8 mouse cellular contexts compared by ENCODE assay signal in the genomic region with DNA sequence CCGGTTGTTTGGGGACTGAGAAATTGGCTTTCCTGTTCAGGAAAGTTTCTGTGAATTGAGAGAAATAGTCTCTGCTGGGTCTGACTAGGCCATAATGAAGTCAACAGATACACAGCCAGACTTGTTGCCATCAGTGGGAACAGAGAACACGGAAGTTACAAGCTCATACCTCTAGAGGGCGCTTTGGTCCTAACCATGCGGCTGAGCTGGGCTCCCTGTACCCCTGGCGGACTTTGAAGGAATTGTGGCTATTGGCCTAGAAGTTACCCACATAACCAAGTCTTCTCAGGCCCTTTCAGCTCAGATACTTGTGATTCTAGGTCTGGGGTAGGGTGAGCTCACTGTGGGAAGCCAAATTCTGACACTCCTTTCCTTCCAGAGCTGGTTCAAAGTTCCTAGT. TPM values are rescaled to one million over a fixed set of nuclear protein-coding genes. Genes with fewer than 3 reads are reported as not detected.
DNase-seq lines count a peak whose midpoint lies in the region; ATAC-seq and TF ChIP-seq lines count a peak whose summit lies in the region.

No protein-coding gene starts in this region.

- no peak overlapping the region for H3K4me3 ChIP-seq in midbrain, embryonic 10.5 days
- H3K4me3 ChIP-seq in midbrain, embryonic 16.5 days (ENCODE audit: low read depth, low read length): no peak overlapping the region
- no peak overlapping the region for H3K4me3 ChIP-seq in bone marrow, adult 2 months (replicated peaks; ENCODE audit: control insufficient read depth, low read depth, low read length)
- H3K4me3 ChIP-seq in embryonic fibroblast, embryonic 13.5 days (ENCODE audit: insufficient read depth, low read length): no peak overlapping the region
- no peak overlapping the region for H3K4me3 ChIP-seq in hindbrain, postnatal 0 days (ENCODE audit: low read length)

- no peaks in the 10 kb centered on the region for H3K9me3 ChIP-seq in midbrain, embryonic 10.5 days (replicated peaks)
- no peaks in the 10 kb centered on the region for H3K9me3 ChIP-seq in midbrain, embryonic 16.5 days (replicated peaks; ENCODE audit: control insufficient read depth, low read length, poor library complexity, severe bottlenecking)
- H3K9me3 ChIP-seq in hindbrain, postnatal 0 days (ENCODE audit: low read length): no peaks in the 10 kb centered on the region

- no peaks in the 10 kb centered on the region for H3K36me3 ChIP-seq in midbrain, embryonic 10.5 days
- no peaks in the 10 kb centered on the region for H3K36me3 ChIP-seq in midbrain, embryonic 16.5 days (ENCODE audit: control insufficient read depth, insufficient read depth, low read length)
- H3K36me3 ChIP-seq in hindbrain, postnatal 0 days (ENCODE audit: insufficient read depth, low read length): no peaks in the 10 kb centered on the region

- TF ChIP-seq CTCF in bone marrow, adult 2 months (IDR thresholded peaks at IDR 0.05; ENCODE audit: control insufficient read depth, insufficient read depth, low read length): peak; percentile 98
- TF ChIP-seq CTCF in embryonic fibroblast, embryonic 13.5 days (IDR thresholded peaks at IDR 0.05; ENCODE audit: borderline replicate concordance, insufficient read depth, low read length): peak; percentile 75
- peak; percentile 98 for TF ChIP-seq CTCF in hindbrain, postnatal 0 days (IDR thresholded peaks at IDR 0.05; ENCODE audit: low read depth)

- ATAC-seq in midbrain, embryonic 16.5 days: no peak
- ATAC-seq in hindbrain, postnatal 0 days: peak; percentile 58

- 6% methylated on average over 5 of the region's 5 CpGs for WGBS in midbrain, embryonic 10.5 days
- WGBS in midbrain, embryonic 16.5 days: 3% methylated on average over 5 of the region's 5 CpGs
- WGBS in bone marrow, adult 2 months: 2% methylated on average over 5 of the region's 5 CpGs
- 7% methylated on average over 5 of the region's 5 CpGs for WGBS in hindbrain, postnatal 0 days

- H3K4me2 ChIP-seq in midbrain, embryonic 16.5 days (ENCODE audit: low read length): no peak overlapping the region
- no peak overlapping the region for H3K4me2 ChIP-seq in hindbrain, postnatal 0 days (ENCODE audit: low read depth, low read length)

- DNase-seq in midbrain, embryonic 10.5 days (ENCODE audit: low spot score): peak; percentile 66
- DNase-seq in hindbrain, postnatal 0 days (ENCODE audit: low spot score): peak; percentile 90
- DNase-seq in left cerebral cortex, postnatal 25 days (ENCODE audit: low spot score in 2 of 2): peak; percentile 71 to 82
- DNase-seq in naive thymus-derived CD4-positive, alpha-beta T cell, adult 2 months (ENCODE audit: low read depth): peak; percentile 94
- peak; percentile 76 for DNase-seq in telencephalon, adult 2 months (ENCODE audit: low read depth, low spot score)

- H3K27me3 ChIP-seq in midbrain, embryonic 10.5 days (ENCODE audit: low read depth, poor library complexity, severe bottlenecking): no peaks in the 10 kb centered on the region
- no peaks in the 10 kb centered on the region for H3K27me3 ChIP-seq in midbrain, embryonic 16.5 days (ENCODE audit: control insufficient read depth, insufficient read depth, low read depth, low read length)
- no peaks in the 10 kb centered on the region for H3K27me3 ChIP-seq in hindbrain, postnatal 0 days (ENCODE audit: insufficient read depth, low read length)

- intact Hi-C loops in left cerebral cortex, postnatal 25 days (cut with DNase I): loop anchor here (1.0 to 10.0 kb wide), 2 partner anchors 75 to 278 kb away; a partner anchor contains a TSS

- no peak for TF ChIP-seq POLR2A in bone marrow, adult 2 months (IDR thresholded peaks at IDR 0.05; ENCODE audit: borderline replicate concordance, control insufficient read depth, low read depth, low read length)
- TF ChIP-seq POLR2A in embryonic fibroblast, embryonic 13.5 days (IDR thresholded peaks at IDR 0.05; ENCODE audit: low read depth, low read length): no peak

- no peak overlapping the region for H3K27ac ChIP-seq in midbrain, embryonic 10.5 days (replicated peaks)
- H3K27ac ChIP-seq in midbrain, embryonic 16.5 days (ENCODE audit: low read length): no peak overlapping the region
- H3K27ac ChIP-seq in bone marrow, adult 2 months (ENCODE audit: control insufficient read depth, insufficient read depth, low read depth, low read length, poor library complexity): no peak overlapping the region
- no peak overlapping the region for H3K27ac ChIP-seq in embryonic fibroblast, embryonic 13.5 days (ENCODE audit: insufficient read depth, low read length)
- no peak overlapping the region for H3K27ac ChIP-seq in hindbrain, postnatal 0 days

- H3K9ac ChIP-seq in midbrain, embryonic 16.5 days (ENCODE audit: low read depth, low read length): no peak overlapping the region
- no peak overlapping the region for H3K9ac ChIP-seq in hindbrain, postnatal 0 days (replicated peaks; ENCODE audit: low read length)

- H3K4me1 ChIP-seq in midbrain, embryonic 10.5 days: peaks cover 10% of the 10 kb centered on the region
- no peaks in the 10 kb centered on the region for H3K4me1 ChIP-seq in midbrain, embryonic 16.5 days (ENCODE audit: control insufficient read depth, insufficient read depth, low read length)
- peaks cover 4% of the 10 kb centered on the region for H3K4me1 ChIP-seq in bone marrow, adult 2 months (ENCODE audit: control insufficient read depth, insufficient read depth, low read length)
- no peaks in the 10 kb centered on the region for H3K4me1 ChIP-seq in embryonic fibroblast, embryonic 13.5 days (ENCODE audit: control insufficient read depth, insufficient read depth, low read length)
- no peaks in the 10 kb centered on the region for H3K4me1 ChIP-seq in hindbrain, postnatal 0 days (ENCODE audit: insufficient read depth, low read length)

RNA-seq across cellular contexts. Expression of a gene that starts 6.9 kb away (rescaled TPM):
- 0.09 TPM in 1 of 2 replicates, not detected in the other for polyA plus RNA-seq in midbrain, embryonic 10.5 days (2016; fragmentation: Nextera tagmentation; extraction: Ambion mirVana)
- polyA plus RNA-seq in midbrain, embryonic 16.5 days (2015; fragmentation: Nextera tagmentation; extraction: Ambion mirVana): 0.20 TPM in 1 of 2 replicates, not detected in the other
- 0.75 and 0.93 TPM in 2 replicates for polyA plus RNA-seq in bone marrow, adult 2 months (2011; ENCODE audit: insufficient read depth, insufficient read length, low replicate concordance, missing spikeins)
- not detected in 2 replicates for polyA plus RNA-seq in embryonic fibroblast, embryonic 13.5 days (2011; ENCODE audit: insufficient read length, low read depth, missing spikeins)
- total RNA-seq in hindbrain, postnatal 0 days (2014; rRNA removed): 1.4 TPM in 1 of 2 replicates, not detected in the other
- polyA plus RNA-seq in hindbrain, postnatal 0 days (2015; fragmentation: Nextera tagmentation; extraction: Ambion mirVana): not detected in 2 replicates
- under 1 TPM; 0.18 to 0.46 TPM for total RNA-seq in left cerebral cortex, postnatal 25 days (2021)

RNA-seq across cellular contexts. Expression of a gene that starts 21.8 kb away (rescaled TPM):
- polyA plus RNA-seq in midbrain, embryonic 10.5 days (2016; fragmentation: Nextera tagmentation; extraction: Ambion mirVana): 0.29 TPM in 1 of 2 replicates, not detected in the other
- 0.45 and 2.4 TPM in 2 replicates for polyA plus RNA-seq in midbrain, embryonic 16.5 days (2015; fragmentation: Nextera tagmentation; extraction: Ambion mirVana)
- 633 and 1,953 TPM in 2 replicates for polyA plus RNA-seq in bone marrow, adult 2 months (2011; ENCODE audit: insufficient read depth, insufficient read length, low replicate concordance, missing spikeins)
- not detected in 2 replicates for polyA plus RNA-seq in embryonic fibroblast, embryonic 13.5 days (2011; ENCODE audit: insufficient read length, low read depth, missing spikeins)
- 0.89 and 1.7 TPM in 2 replicates for total RNA-seq in hindbrain, postnatal 0 days (2014; rRNA removed)
- 0.42 and 0.51 TPM in 2 replicates for polyA plus RNA-seq in hindbrain, postnatal 0 days (2015; fragmentation: Nextera tagmentation; extraction: Ambion mirVana)
- total RNA-seq in left cerebral cortex, postnatal 25 days (2021): not detected

RNA-seq across cellular contexts. Expression of a gene that starts 45.9 kb away (rescaled TPM):
- 0.09 and 0.35 TPM in 2 replicates for polyA plus RNA-seq in midbrain, embryonic 10.5 days (2016; fragmentation: Nextera tagmentation; extraction: Ambion mirVana)
- polyA plus RNA-seq in midbrain, embryonic 16.5 days (2015; fragmentation: Nextera tagmentation; extraction: Ambion mirVana): 0.29 and 1.2 TPM in 2 replicates
- 2.5 TPM in 1 of 2 replicates, not detected in the other for polyA plus RNA-seq in bone marrow, adult 2 months (2011; ENCODE audit: insufficient read depth, insufficient read length, low replicate concordance, missing spikeins)
- not detected in 2 replicates for polyA plus RNA-seq in embryonic fibroblast, embryonic 13.5 days (2011; ENCODE audit: insufficient read length, low read depth, missing spikeins)
- 0.78 and 8.3 TPM in 2 replicates for total RNA-seq in hindbrain, postnatal 0 days (2014; rRNA removed)
- polyA plus RNA-seq in hindbrain, postnatal 0 days (2015; fragmentation: Nextera tagmentation; extraction: Ambion mirVana): 1.3 and 2.6 TPM in 2 replicates
- total RNA-seq in left cerebral cortex, postnatal 25 days (2021): 1 to 10 TPM in 1 of 2 experiments, under 1 TPM in 1; 0.73 to 2.1 TPM

RNA-seq across cellular contexts. Expression of a gene that starts 51.3 kb away (rescaled TPM):
- 0.11 TPM in 1 of 2 replicates, not detected in the other for polyA plus RNA-seq in midbrain, embryonic 10.5 days (2016; fragmentation: Nextera tagmentation; extraction: Ambion mirVana)
- polyA plus RNA-seq in midbrain, embryonic 16.5 days (2015; fragmentation: Nextera tagmentation; extraction: Ambion mirVana): not detected in 2 replicates
- 46.1 TPM in 1 of 2 replicates, not detected in the other for polyA plus RNA-seq in bone marrow, adult 2 months (2011; ENCODE audit: insufficient read depth, insufficient read length, low replicate concordance, missing spikeins)
- not detected in 2 replicates for polyA plus RNA-seq in embryonic fibroblast, embryonic 13.5 days (2011; ENCODE audit: insufficient read length, low read depth, missing spikeins)
- total RNA-seq in hindbrain, postnatal 0 days (2014; rRNA removed): 1.5 TPM in 1 of 2 replicates, not detected in the other
- 0.66 and 0.87 TPM in 2 replicates for polyA plus RNA-seq in hindbrain, postnatal 0 days (2015; fragmentation: Nextera tagmentation; extraction: Ambion mirVana)
- under 1 TPM in 1 of 2 experiments, not detected in 1; 0.43 TPM for total RNA-seq in left cerebral cortex, postnatal 25 days (2021)

Comparison
In these comparisons a context has a peak if more than half of its experiments do, and no peak if none do; other contexts are left out.
1. RNA of a gene that starts 21.8 kb away (polyA plus RNA-seq): 633 to 1,953 TPM in bone marrow, adult 2 months; 0.45 to 2.4 TPM in midbrain, embryonic 16.5 days, 0.42 to 0.51 TPM in hindbrain, postnatal 0 days, 0.29 TPM in midbrain, embryonic 10.5 days and not detected in embryonic fibroblast, embryonic 13.5 days; every median in the first group is over 100 times any median in the second.
2. Peak in every context shown above with its lines, with median percentiles within 50 percentile points of each other: DNase-seq and CTCF ChIP-seq.